Mouse (Mus musculus) spleen, postnatal 36 days (tissue): ENCODE data around the gene C1ql1.

Experiments
- DNase-seq, 2 experiments: peaks; one replicate each; pipeline ENCODE4 v3.0.0; 2022; ENCODE audit warnings: low spot score in 2 of 2, mixed read lengths in 1 of 2

The C1ql1 gene

GRCm38 (mm10) chr11:102958431-102958830 lies 11.9 kb upstream of the C1ql1 start:
- no peak for DNase-seq

- DNase-seq, result no peak
Observed at GRCm38 (mm10) chr11:102957692-102958091, 11.2 kb upstream of the C1ql1 start.

- no peak for DNase-seq
Observed at GRCm38 (mm10) chr11:102956962-102957614, 10.6 kb upstream of the C1ql1 start.

- no peak for DNase-seq
Observed at GRCm38 (mm10) chr11:102952922-102953321, 6.4 kb upstream of the C1ql1 start.

GRCm38 (mm10) chr11:102948043-102948961 lies 1.8 kb upstream of the C1ql1 start:
- DNase-seq, result peak in 1 of 2 experiments; percentile 9

- no peak for DNase-seq
Observed at GRCm38 (mm10) chr11:102946992-102947343, 480 bp upstream of the C1ql1 start.

GRCm38 (mm10) chr11:102945306-102946264 lies 903 bp downstream of the C1ql1 start:
- DNase-seq, result no peak

GRCm38 (mm10) chr11:102941236-102941635 lies 5.3 kb downstream of the C1ql1 start:
- no peak for DNase-seq

GRCm38 (mm10) chr11:102939024-102939675 lies 7.3 kb downstream of the C1ql1 start:
- DNase-seq, result no peak

GRCm38 (mm10) chr11:102937529-102938182 lies 8.8 kb downstream of the C1ql1 start:
- DNase-seq, result no peak

GRCm38 (mm10) chr11:102936272-102936671 lies 10.2 kb downstream of the C1ql1 start:
- no peak for DNase-seq

- no peak for DNase-seq
Observed at GRCm38 (mm10) chr11:102930672-102931071, 15.8 kb downstream of the C1ql1 start.

- DNase-seq, result no peak
Observed at GRCm38 (mm10) chr11:102925351-102925717, 21.2 kb downstream of the C1ql1 start.

GRCm38 (mm10) chr11:102924557-102925350 lies 21.7 kb downstream of the C1ql1 start, which contains the start of gene Kif18b:
Gene Kif18b, minus strand, starts transcription at chr11:102925124.
- peak; percentile 91 to 95 for DNase-seq

- no peak for DNase-seq
Observed at GRCm38 (mm10) chr11:102921491-102921890, 25.0 kb downstream of the C1ql1 start.

- DNase-seq, result no peak
Observed at GRCm38 (mm10) chr11:102918077-102918476, 28.4 kb downstream of the C1ql1 start.

- no peak for DNase-seq
Observed at GRCm38 (mm10) chr11:102915380-102915779, 31.1 kb downstream of the C1ql1 start.

GRCm38 (mm10) chr11:102911376-102911775 lies 35.1 kb downstream of the C1ql1 start:
- DNase-seq, result no peak

GRCm38 (mm10) chr11:102903654-102904053 lies 42.8 kb downstream of the C1ql1 start:
- no peak for DNase-seq

GRCm38 (mm10) chr11:102902107-102902506 lies 44.4 kb downstream of the C1ql1 start:
- no peak for DNase-seq
